Mouse (Mus musculus): ENCODE measurements around the gene Coq8a.

- no peak for TF ChIP-seq POLR2A (IDR thresholded peaks at IDR 0.05; ENCODE audit: borderline replicate concordance, low read depth, low read length)
- no peak for TF ChIP-seq CTCF (IDR thresholded peaks at IDR 0.05; ENCODE audit: low read depth, low read length)
Observed at GRCm38 (mm10) chr1:180199715-180200050, 281 bp upstream of the Coq8a start.
